Mouse (Mus musculus): Measurements from ENCODE around the gene Ano4.

- TF ChIP-seq CTCF (IDR thresholded peaks at IDR 0.05; ENCODE audit: low read depth, low read length), result no peak
- TF ChIP-seq POLR2A (IDR thresholded peaks at IDR 0.05; ENCODE audit: extremely low read depth, insufficient read depth, low read length), result no peak
Measured at GRCm38 (mm10) chr10:89256762-89257456, 87.7 kb downstream of the Ano4 start.
